Mouse (Mus musculus) forebrain, embryonic 15.5 days (tissue): Measurements from ENCODE around the gene Tas2r143. TPM values are rescaled to one million over a fixed set of nuclear protein-coding genes. Genes with fewer than 3 reads are reported as not detected.

Experiments
- ATAC-seq: fragments of 200-750 bp; cut with Nextera tagmentation; replicated peaks from 2 replicates; pipeline ENCODE4 v1.8.0; 2017; ENCODE audit warnings: mild to moderate bottlenecking, moderate TSS enrichment, moderate library complexity
- H3K27ac ChIP-seq: fragments of 300-500 bp; sonication (generic); replicated peaks from 2 replicates; pipeline ENCODE4 v1.5.1; 2015; ENCODE audit warnings: mild to moderate bottlenecking, inconsistent platforms
- H3K27me3 ChIP-seq: fragments of 300-500 bp; sonication (generic); 2 replicates; pipeline ENCODE4 v1.6.1; 2015; ENCODE audit warnings: inconsistent platforms
- H3K36me3 ChIP-seq: fragments of 300-500 bp; sonication (generic); 2 replicates; pipeline ENCODE4 v1.6.1; 2015; ENCODE audit warnings: mild to moderate bottlenecking, inconsistent platforms
- H3K4me1 ChIP-seq: fragments of 300-500 bp; sonication (generic); 2 replicates; pipeline ENCODE4 v1.6.1; 2015; ENCODE audit warnings: inconsistent platforms
- H3K4me2 ChIP-seq: fragments of 300-500 bp; sonication (generic); replicated peaks from 2 replicates; pipeline ENCODE4 v1.6.1; 2015; ENCODE audit warnings: mild to moderate bottlenecking, inconsistent platforms
- H3K4me3 ChIP-seq: fragments of 300-500 bp; sonication (generic); 2 replicates; pipeline ENCODE4 v1.5.1; 2015; ENCODE audit warnings: mild to moderate bottlenecking, inconsistent platforms
- H3K9ac ChIP-seq: fragments of 300-500 bp; sonication (generic); replicated peaks from 2 replicates; pipeline ENCODE4 v1.6.1; 2015; ENCODE audit warnings: mild to moderate bottlenecking, inconsistent platforms
- H3K9me3 ChIP-seq: fragments of 300-500 bp; sonication (generic); 2 replicates; pipeline ENCODE4 v1.6.1; 2016; ENCODE audit warnings: inconsistent platforms
- WGBS: fragments of 180-500 bp; shearing (Covaris S2); methylation state at CpG from one replicate; pipeline ENCODE4 v1.1.7; 2015; ENCODE audit warnings: mixed read lengths; 5-methylcytosine and 5-hydroxymethylcytosine counted together
- polyA plus RNA-seq: library from polyadenylated mRNA; unstranded; fragments of >200 nt; fragmentation: Nextera tagmentation; extraction: Ambion mirVana; gene quantifications from 2 replicates; pipeline ENCODE4 v1.2.1, GENCODE M21; 2015

Tas2r143 gene
- polyA plus RNA-seq, 1 experiment from 2014 or later: not detected

- no peak for ATAC-seq
- no peaks in the 10 kb centered on the region for H3K27me3 ChIP-seq
- H3K9ac ChIP-seq: no peak overlapping the region
- H3K9me3 ChIP-seq: no peaks in the 10 kb centered on the region
- no peaks in the 10 kb centered on the region for H3K36me3 ChIP-seq
- H3K27ac ChIP-seq: no peak overlapping the region
- no peak overlapping the region for H3K4me3 ChIP-seq
- H3K4me2 ChIP-seq: no peak overlapping the region
- no peaks in the 10 kb centered on the region for H3K4me1 ChIP-seq
- 13% methylated on average over 2 of the region's 2 CpGs for WGBS
Observed at GRCm38 (mm10) chr6:42381221-42381620, 18.8 kb upstream of the Tas2r143 start.

GRCm38 (mm10) chr6:42381916-42382381 is 18.1 kb upstream of the Tas2r143 start:
- Histone ChIP-seq H3K27ac (no peak overlapping the region; the same call in 1 of the 2 replicates), H3K9ac (no peak overlapping the region), H3K27me3 (no peaks in the 10 kb centered on the region), H3K4me3 (no peak overlapping the region), H3K4me2 (no peak overlapping the region), H3K36me3 (no peaks in the 10 kb centered on the region), H3K4me1 (no peaks in the 10 kb centered on the region), H3K9me3 (no peaks in the 10 kb centered on the region)
- WGBS: 78% methylated on average over 9 of the region's 9 CpGs
- no peak for ATAC-seq

GRCm38 (mm10) chr6:42383360-42383759 is 16.7 kb upstream of the Tas2r143 start:
- no peak overlapping the region for H3K4me3 ChIP-seq
- H3K36me3 ChIP-seq: no peaks in the 10 kb centered on the region

GRCm38 (mm10) chr6:42385635-42386034 is 14.4 kb upstream of the Tas2r143 start:
- no peak for ATAC-seq
- H3K27me3 ChIP-seq: no peaks in the 10 kb centered on the region
- H3K4me2 ChIP-seq: no peak overlapping the region
- H3K9me3 ChIP-seq: no peaks in the 10 kb centered on the region
- 90% methylated on average over 4 of the region's 4 CpGs for WGBS
- H3K36me3 ChIP-seq: no peaks in the 10 kb centered on the region
- H3K9ac ChIP-seq: no peak overlapping the region
- H3K4me1 ChIP-seq: no peaks in the 10 kb centered on the region
- no peak overlapping the region for H3K4me3 ChIP-seq
- H3K27ac ChIP-seq: no peak overlapping the region

More at GRCm38 (mm10) chr6:42383360-42383759, 16.7 kb upstream of the Tas2r143 start:
- WGBS: 89% methylated on average over 5 of the region's 5 CpGs
- no peak overlapping the region for H3K27ac ChIP-seq
- H3K9ac ChIP-seq: no peak overlapping the region
- no peak for ATAC-seq
- H3K4me2 ChIP-seq: no peak overlapping the region
- H3K9me3 ChIP-seq: no peaks in the 10 kb centered on the region
- no peaks in the 10 kb centered on the region for H3K27me3 ChIP-seq
- H3K4me1 ChIP-seq: no peaks in the 10 kb centered on the region

GRCm38 (mm10) chr6:42391796-42392330 is 8.2 kb upstream of the Tas2r143 start:
- H3K27ac ChIP-seq: no peak overlapping the region
- no peak overlapping the region for H3K9ac ChIP-seq
- no peaks in the 10 kb centered on the region for H3K36me3 ChIP-seq
- H3K9me3 ChIP-seq: no peaks in the 10 kb centered on the region
- H3K4me1 ChIP-seq: no peaks in the 10 kb centered on the region
- 78% methylated on average over 2 of the region's 2 CpGs for WGBS
- no peak overlapping the region for H3K4me3 ChIP-seq
- no peak overlapping the region for H3K4me2 ChIP-seq
- no peaks in the 10 kb centered on the region for H3K27me3 ChIP-seq
- no peak for ATAC-seq

GRCm38 (mm10) chr6:42395960-42396809 is 3.9 kb upstream of the Tas2r143 start:
- no peaks in the 10 kb centered on the region for H3K36me3 ChIP-seq
- H3K9me3 ChIP-seq: no peaks in the 10 kb centered on the region
- no peak overlapping the region for H3K4me3 ChIP-seq
- H3K27ac ChIP-seq: no peak overlapping the region
- no peaks in the 10 kb centered on the region for H3K4me1 ChIP-seq
- ATAC-seq: no peak
- no peak overlapping the region for H3K9ac ChIP-seq
- no peak overlapping the region for H3K4me2 ChIP-seq
- WGBS: 69% methylated on average over 9 of the region's 9 CpGs
- no peaks in the 10 kb centered on the region for H3K27me3 ChIP-seq

- no peaks in the 10 kb centered on the region for H3K36me3 ChIP-seq
- no peak overlapping the region for H3K9ac ChIP-seq
- H3K4me1 ChIP-seq: no peaks in the 10 kb centered on the region
- H3K4me2 ChIP-seq: no peak overlapping the region
- whole genome bisulfite sequencing: 74% methylated on average over 3 of the region's 3 CpGs
- no peak overlapping the region for H3K27ac ChIP-seq
- no peaks in the 10 kb centered on the region for H3K27me3 ChIP-seq
- no peaks in the 10 kb centered on the region for H3K9me3 ChIP-seq
- ATAC-seq: no peak
- no peak overlapping the region for H3K4me3 ChIP-seq
Observed at GRCm38 (mm10) chr6:42397041-42397657, 2.9 kb upstream of the Tas2r143 start.

- Histone ChIP-seq H3K36me3 (no peaks in the 10 kb centered on the region), H3K27ac (no peak overlapping the region), H3K4me1 (no peaks in the 10 kb centered on the region), H3K9me3 (no peaks in the 10 kb centered on the region), H3K4me2 (no peak overlapping the region), H3K4me3 (no peak overlapping the region), H3K27me3 (no peaks in the 10 kb centered on the region), H3K9ac (no peak overlapping the region)
- ATAC-seq: no peak
- 92% methylated on average over 3 of the region's 3 CpGs for WGBS
Observed at GRCm38 (mm10) chr6:42398285-42398684, 1.8 kb upstream of the Tas2r143 start.

GRCm38 (mm10) chr6:42398998-42399397 is 1.0 kb upstream of the Tas2r143 start:
- WGBS: 96% methylated on average over 1 of the region's 1 CpGs
- no peak for ATAC-seq
- H3K9ac ChIP-seq: no peak overlapping the region

GRCm38 (mm10) chr6:42405134-42405533 is 5.1 kb downstream of the Tas2r143 start, which contains the start of gene Tas2r135:
Gene Tas2r135 (plus strand): TSS chr6:42405434.
- WGBS: 93% methylated on average over 2 of the region's 2 CpGs
- ATAC-seq: no peak

More at GRCm38 (mm10) chr6:42398998-42399397, 1.0 kb upstream of the Tas2r143 start:
- Histone ChIP-seq H3K4me2 (no peak overlapping the region), H3K4me1 (no peaks in the 10 kb centered on the region), H3K27ac (no peak overlapping the region), H3K4me3 (no peak overlapping the region), H3K27me3 (no peaks in the 10 kb centered on the region), H3K36me3 (no peaks in the 10 kb centered on the region), H3K9me3 (no peaks in the 10 kb centered on the region)

GRCm38 (mm10) chr6:42419443-42419842 is 19.4 kb downstream of the Tas2r143 start:
- Histone ChIP-seq H3K9ac (no peak overlapping the region), H3K9me3 (no peaks in the 10 kb centered on the region), H3K27me3 (no peaks in the 10 kb centered on the region), H3K4me3 (no peak overlapping the region), H3K4me1 (no peaks in the 10 kb centered on the region), H3K4me2 (no peak overlapping the region), H3K36me3 (no peaks in the 10 kb centered on the region), H3K27ac (no peak overlapping the region)
- WGBS: 91% methylated on average over 2 of the region's 2 CpGs
- ATAC-seq: no peak

More at GRCm38 (mm10) chr6:42405134-42405533, 5.1 kb downstream of the Tas2r143 start, which contains the start of gene Tas2r135:
- H3K9ac ChIP-seq: no peak within 1 kb of the TSS
- no peak within 1 kb of the TSS for H3K4me2 ChIP-seq
- no peaks in the 10 kb centered on the region for H3K9me3 ChIP-seq
- H3K27ac ChIP-seq: no peak within 1 kb of the TSS
- no peak within 1 kb of the TSS for H3K4me3 ChIP-seq
- H3K4me1 ChIP-seq: no peaks in the 10 kb centered on the region
- H3K27me3 ChIP-seq: no peaks in the 10 kb centered on the region
- no peaks in the 10 kb centered on the region for H3K36me3 ChIP-seq

- Histone ChIP-seq H3K4me2 (no peak overlapping the region), H3K9ac (no peak overlapping the region), H3K27ac (no peak overlapping the region), H3K4me1 (no peaks in the 10 kb centered on the region), H3K36me3 (no peaks in the 10 kb centered on the region), H3K27me3 (no peaks in the 10 kb centered on the region), H3K4me3 (no peak overlapping the region), H3K9me3 (no peaks in the 10 kb centered on the region)
- WGBS: 80% methylated on average over 2 of the region's 2 CpGs
- no peak for ATAC-seq
Observed at GRCm38 (mm10) chr6:42421439-42421838, 21.4 kb downstream of the Tas2r143 start.
